Mouse (Mus musculus) liver (tissue): ENCODE results near the gene Eif5b.
"Not testable (repeated sequence)": the region's sequence is repeated elsewhere in the genome, so short reads cannot be mapped to it uniquely, and the experiment has no call there.

ENCODE experiments used
- DNase-seq: peaks from one replicate; pipeline ENCODE4 v3.0.0-alpha.2; 2020; ENCODE audit warnings: mixed read lengths

The Eif5b gene

DNA sequence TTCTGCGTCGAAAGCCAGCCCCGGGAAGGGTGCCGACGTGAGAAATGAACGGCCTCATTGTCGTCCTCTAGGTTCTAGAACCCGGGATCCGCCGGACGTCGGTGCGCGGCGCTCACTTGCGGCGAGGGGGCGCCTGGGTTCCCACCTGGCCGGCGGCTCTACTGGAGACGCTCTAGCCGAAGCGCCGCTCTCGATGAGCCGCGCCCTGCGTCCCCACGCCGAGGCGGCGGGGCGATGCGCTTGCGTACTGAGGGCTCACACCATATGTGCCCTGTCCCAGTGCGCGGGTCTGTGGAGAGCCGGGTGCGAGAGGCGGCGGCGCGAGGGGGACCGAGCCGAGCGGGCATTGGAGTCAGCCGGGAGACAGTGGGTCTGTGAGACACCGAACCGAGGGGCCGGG lies at the start of gene Eif5b, which contains the start of gene Txndc9:
Eif5b (plus strand) TSS at position 144 of the 400 bp plus-strand sequence.
Txndc9 (minus strand) TSS at position 27 of the 400 bp plus-strand sequence.
- peak; percentile 96 for DNase-seq

DNA sequence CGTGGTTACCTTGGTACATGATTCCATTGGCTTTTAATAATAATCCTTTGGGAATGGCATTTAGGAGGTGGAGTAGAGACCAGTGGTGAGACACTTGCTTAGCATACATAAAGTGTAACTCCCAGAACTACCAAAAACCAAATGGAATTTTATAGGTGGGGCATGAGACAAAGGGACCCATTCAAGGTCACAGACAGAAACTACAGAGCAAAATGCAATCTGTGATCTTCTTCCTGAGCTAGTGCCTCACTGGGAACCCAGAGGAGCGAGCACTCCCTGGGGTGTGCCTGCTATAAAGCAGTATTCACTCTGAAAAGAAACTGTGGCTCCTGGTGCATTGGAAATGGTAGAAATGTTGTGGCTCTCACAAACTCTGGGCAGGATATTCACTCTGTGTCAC lies 48.9 kb upstream of the Eif5b start:
- no peak for DNase-seq

GRCm38 (mm10) chr1:37954786-37955185 lies 43.0 kb upstream of the Eif5b start:
- DNase-seq: no peak

- DNase-seq: no peak
Measured at GRCm38 (mm10) chr1:37955251-37955650, 42.6 kb upstream of the Eif5b start.

DNA sequence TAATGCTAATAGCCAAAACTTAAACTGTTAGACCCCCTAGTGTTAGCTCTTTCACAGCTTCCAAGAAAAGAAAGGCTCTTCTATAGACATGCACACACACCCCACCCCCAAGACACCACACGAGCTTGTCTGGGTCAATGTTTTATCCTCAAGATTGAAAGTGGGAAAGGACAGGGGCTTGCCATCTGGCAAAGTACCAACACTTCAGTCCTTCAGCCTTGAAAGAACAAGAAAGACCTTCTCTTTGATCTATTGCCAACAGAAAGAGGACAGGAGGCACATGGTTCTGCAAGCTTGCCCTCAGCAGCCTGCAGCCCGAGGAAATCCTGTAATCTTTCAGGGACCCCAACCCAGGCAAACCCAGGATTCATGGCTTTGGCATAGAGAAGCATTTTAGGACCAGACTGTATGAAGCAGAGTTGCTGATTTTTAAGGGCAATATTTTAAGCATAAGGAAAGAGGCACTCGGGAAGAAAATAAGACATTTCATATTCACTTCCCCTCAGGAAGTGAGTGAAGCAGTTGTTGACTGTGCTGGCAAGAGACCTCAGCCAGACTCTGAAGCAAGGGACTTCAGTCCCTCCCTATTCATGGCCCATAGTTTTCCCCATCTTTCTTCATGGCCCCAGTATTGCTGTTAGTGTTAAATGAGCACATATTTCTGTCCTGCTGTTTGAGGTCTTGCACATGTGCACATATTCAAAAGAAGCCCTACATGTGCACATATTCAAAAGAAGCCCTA lies 40.9 kb upstream of the Eif5b start:
- no peak for DNase-seq

GRCm38 (mm10) chr1:37957659-37958058 lies 40.2 kb upstream of the Eif5b start, which contains the start of gene Lyg1:
Lyg1 (minus strand) TSS chr1:37957759.
- no peak for DNase-seq

DNA sequence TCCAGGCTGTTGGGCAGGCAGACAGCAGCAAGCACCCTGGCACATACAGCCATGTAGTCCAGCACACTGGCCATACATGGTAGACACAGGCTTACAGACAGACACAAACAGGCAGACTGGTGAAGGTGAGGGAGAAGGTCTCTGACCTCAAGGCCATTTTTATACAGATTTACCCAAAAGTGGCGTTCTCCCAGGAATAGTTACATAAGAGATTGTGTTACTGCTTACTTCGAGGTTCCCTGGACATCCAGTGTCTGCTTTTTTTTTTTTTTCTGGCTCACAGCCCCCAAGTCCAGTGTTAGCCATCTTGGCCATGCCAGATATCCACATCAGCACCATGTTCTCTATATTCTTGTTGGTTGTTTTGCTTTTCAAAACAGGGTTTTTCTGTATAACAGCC lies 39.3 kb upstream of the Eif5b start:
- DNase-seq: no peak

DNA sequence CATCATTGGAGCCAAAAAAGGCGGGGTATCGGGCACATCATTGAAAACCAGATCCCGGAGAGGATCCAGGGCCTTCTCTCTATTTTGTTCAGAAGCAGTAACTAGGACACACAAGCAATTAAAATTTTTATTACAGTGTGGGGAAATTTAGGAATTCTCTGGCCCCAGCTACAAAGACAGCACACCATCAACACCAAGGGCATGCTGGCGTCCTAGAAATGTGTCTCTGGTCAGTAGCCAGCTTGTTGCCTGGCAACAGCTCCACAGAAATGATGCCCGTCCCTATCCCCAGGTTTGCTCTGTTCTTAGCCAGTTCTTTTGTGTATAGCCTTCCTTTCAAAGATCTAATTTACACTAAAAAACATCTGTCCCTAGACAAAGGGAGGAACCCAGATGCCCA lies 38.3 kb upstream of the Eif5b start:
- DNase-seq: no peak

DNA sequence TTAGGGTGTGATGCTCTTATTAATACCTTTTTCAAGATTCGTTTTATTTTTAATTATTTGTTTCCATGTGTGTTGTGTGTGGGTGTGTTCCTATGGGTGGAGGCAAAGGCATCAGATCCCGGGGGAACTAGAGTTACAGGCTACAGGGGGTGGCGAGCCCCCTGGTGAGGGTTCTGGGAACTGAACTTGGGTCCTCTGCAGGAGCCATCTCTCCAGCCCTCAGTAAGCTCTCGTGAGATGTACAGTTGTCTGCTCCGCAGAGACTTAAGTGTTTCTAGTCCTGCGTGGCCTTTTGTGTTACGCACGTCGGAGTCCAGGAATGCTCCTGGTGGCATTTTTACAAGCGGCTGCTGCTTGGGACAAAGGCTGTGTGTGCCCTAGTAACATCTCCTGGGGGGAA lies 32.2 kb upstream of the Eif5b start:
- no peak for DNase-seq

DNA sequence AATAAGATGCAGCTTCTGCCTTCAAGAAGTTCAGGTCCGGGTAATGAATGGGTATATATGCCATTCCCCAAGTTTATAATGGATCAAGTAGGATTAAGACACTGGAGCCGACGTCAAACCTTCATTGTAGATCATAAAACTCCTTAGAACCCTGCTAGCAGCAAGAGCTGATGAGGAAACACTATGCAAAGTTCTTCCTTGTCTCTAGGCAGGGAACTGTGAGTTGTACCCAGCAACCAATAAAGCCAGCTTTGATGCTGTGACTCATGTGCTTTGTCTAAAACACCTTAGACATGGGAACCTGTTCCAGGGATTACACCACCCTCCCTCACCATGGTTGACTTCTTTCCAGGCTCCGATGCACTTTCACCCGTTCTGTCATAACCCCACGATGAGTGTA lies 29.1 kb upstream of the Eif5b start:
- no peak for DNase-seq

GRCm38 (mm10) chr1:37971520-37971919 lies 26.3 kb upstream of the Eif5b start:
- DNase-seq: no peak

DNA sequence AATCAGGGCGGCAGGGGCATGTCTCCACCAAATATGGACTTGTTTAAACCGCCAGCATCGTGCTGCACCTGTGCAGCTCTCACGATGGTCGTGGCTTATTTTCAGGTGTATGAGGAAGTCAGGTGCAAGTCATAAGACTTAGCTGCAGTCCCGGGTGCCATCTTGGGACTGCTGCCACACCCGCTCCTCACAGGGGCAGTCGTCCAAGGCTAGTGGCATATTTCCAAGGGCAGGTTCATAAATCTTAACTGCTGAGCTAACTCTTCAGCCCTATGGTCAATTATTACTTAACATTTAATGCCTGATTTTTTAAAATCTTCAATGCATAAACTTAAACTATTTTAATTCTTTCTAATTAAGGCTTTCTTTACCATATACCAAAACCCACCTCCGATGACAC lies 21.1 kb upstream of the Eif5b start:
- DNase-seq: not testable (repeated sequence)

GRCm38 (mm10) chr1:37977303-37977702 lies 20.5 kb upstream of the Eif5b start:
- DNase-seq: no peak

DNA sequence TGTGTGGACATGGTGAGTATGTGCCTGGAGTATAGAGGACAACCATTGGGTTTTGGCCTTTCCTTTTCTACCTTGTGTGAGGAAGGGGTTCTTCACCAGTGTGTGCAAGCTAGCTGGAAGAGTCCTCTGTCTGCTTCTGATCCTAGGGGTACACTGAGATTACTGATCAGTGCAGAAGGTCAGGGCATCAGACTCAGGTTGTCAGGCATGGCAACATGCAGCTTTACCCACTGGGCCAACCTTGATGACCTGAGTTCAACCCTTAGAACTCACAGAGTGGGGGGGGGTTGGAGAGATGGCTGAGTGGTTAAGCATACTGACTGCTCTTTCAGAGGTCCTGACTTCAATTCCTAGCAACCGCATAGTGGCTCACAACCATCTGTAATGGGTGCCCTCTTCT lies 13.5 kb upstream of the Eif5b start:
- no peak for DNase-seq

DNA sequence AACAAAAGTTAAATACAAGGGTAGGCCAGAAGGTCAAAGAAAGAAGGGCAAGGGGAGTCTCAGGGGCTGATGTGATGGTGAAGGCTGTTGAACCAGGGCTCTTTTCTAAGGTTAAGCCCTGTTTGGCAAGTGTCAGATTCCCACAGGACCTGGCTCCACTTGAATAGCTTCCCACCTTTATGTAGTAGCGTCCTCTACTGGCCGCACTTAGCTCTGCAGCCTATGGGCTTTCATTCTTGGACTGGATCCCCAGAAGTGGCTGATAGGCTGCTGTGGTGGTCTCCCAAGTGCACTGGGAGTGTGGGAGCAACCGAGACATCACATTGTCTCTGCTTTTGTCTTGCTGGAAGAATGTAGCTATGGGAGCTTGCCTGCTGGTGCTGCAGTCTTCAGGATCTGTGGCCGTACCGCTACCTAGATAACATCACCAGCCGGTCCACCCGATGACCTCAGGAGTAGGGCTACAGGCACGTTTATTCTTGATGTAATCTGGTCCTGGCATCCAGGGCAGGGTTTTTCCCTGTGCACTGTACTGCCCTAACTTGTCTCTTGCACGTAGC lies 12.0 kb upstream of the Eif5b start:
- no peak for DNase-seq

- no peak for DNase-seq
Measured at GRCm38 (mm10) chr1:37987856-37988255, 10.0 kb upstream of the Eif5b start.

DNA sequence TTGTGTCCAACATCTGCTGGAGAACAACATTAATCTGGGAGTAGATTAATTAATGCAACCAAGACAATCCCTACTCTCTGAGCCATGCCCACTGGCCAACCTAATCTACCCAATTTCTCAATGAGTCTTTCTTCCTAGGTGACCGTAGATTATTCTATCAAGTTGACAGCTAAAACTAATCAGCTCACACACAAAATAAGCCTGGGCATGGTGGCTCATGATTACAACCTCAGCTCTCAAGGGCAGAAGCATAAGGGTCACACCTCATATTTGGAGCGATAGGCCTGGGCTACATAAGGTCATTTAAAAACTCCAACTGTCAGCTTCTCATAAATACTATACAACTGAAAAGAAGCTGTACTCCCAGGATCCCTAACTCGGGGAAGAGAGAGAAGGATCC lies 1.6 kb upstream of the Eif5b start:
- DNase-seq: no peak

- DNase-seq: peak; percentile 97
Measured at GRCm38 (mm10) chr1:37996877-37997484, 829 bp upstream of the Eif5b start.

DNA sequence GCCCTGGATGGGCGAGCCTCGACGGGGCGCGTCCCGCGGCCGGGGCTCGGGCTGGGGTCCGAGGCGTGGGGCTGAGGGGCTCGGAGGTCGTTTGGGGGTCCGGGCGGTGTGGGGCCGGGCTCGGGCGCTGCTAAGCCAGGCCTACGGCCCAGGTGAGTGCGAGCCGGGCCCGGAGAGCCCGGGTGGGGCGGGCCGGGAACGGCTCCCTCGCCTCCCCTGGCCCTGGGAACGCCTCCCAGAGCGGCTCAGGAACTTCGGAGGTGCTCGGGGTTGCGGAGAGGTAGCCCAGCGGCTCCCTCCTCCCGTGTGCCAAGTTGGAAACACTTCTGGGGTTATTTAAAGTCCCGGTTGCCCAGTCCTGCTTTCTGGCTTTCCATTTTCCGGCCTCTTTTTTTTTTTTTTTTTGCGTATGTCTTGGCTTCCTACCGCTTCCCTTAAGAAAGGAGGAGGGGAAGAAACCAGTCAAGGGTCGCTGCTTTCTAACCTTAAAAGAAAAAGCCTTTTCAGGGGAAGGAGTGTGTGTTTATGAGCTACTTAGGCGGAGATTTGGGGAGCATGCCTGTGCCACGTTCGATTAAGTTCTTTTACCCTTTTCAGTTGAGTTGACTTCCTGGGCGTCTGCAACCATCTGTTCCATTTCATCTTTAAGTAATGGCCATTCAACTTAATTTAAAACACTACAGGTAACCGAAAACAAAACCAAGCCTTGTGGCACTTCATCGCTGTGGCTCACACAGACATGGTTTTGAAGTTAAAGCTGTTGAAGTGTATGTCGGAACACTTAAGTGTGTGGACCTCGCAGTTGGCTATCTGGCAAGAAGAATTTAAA lies 775 bp downstream of the Eif5b start:
- peak; percentile 75 for DNase-seq

- peak; percentile 42 for DNase-seq
Measured at GRCm38 (mm10) chr1:37999552-37999951, 1.7 kb downstream of the Eif5b start.

DNA sequence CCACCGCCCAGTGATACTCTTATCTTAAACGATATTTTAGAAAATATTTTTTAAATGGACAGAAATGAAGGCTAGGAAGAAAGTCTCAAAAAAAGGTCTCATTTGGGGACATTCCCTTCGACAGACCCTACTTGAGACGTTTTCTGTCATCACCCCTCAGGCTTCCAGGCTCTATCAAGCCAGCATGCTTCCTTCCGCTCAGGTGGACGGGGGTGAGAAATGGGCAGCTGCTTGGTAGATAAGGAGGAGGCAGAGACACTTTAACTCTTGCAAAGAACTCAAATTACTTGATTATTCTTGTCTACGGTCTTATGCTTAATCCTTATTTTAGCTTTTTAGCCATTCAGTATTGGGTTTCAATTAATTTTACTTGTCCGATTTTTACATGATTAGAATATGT lies 3.0 kb downstream of the Eif5b start:
- DNase-seq: peak; percentile 56

GRCm38 (mm10) chr1:38001956-38002355 lies 4.1 kb downstream of the Eif5b start:
- DNase-seq: no peak

DNA sequence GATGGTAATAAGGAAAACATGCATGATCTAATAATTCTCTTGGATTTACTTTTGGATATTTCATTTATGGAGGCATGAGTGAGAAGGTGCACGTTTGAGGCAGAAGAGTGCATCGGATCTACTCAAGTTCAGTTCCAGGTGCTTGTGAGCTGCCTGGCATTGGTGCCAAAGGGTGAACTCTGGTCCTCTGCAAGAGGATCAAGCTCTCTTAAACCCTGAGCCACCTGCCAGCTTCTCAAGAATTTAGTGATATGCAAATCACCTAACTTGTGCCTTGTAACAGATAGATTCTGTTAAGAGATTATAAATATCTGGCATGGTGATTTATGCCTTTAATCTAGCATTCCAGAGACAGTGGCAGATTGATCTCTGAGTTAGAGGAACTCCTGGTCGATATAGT lies 5.2 kb downstream of the Eif5b start:
- DNase-seq: no peak
